18 mouse cellular contexts compared by ENCODE assay signal in genomic region chr14:103895261-103895660, GRCm38 (mm10). TPM values are rescaled to one million over a fixed set of nuclear protein-coding genes. Genes with fewer than 3 reads are reported as not detected.
DNase-seq lines count a peak whose midpoint lies in the region; ATAC-seq and TF ChIP-seq lines count a peak whose summit lies in the region.
"Had no signal": no experiment of that assay in that cellular context is flagged by ENCODE, and none has a peak within 500 bp of the region (broad histone marks: within the 10 kb centered on the region; RNA-seq: fewer than 3 reads in every experiment).

No protein-coding gene starts in this region.

- no peak overlapping the region for H3K27ac ChIP-seq in lung, embryonic 14.5 days (ENCODE audit: low read depth)
- peak overlapping the region; percentile 49; the same call in 1 of the 2 replicates for H3K27ac ChIP-seq in lung, embryonic 16.5 days (ENCODE audit: low read length)
- peak overlapping the region; percentile 43; the same call in 1 of the 2 replicates for H3K27ac ChIP-seq in lung, postnatal 0 days (ENCODE audit: low read length)
- no peak overlapping the region for H3K27ac ChIP-seq in hindbrain, postnatal 0 days
- H3K27ac ChIP-seq: embryonic facial prominence, embryonic 13.5 days; forebrain, embryonic 13.5 days; gastrocnemius, adult 2 months; heart, embryonic 13.5 days; hindbrain, embryonic 13.5 days had no signal

- no peak for TF ChIP-seq CTCF in lung, embryonic 14.5 days (IDR thresholded peaks at IDR 0.05; ENCODE audit: low read depth)
- no peak for TF ChIP-seq CTCF in lung, postnatal 0 days (IDR thresholded peaks at IDR 0.05)
- no peak for TF ChIP-seq CTCF in hindbrain, postnatal 0 days (IDR thresholded peaks at IDR 0.05; ENCODE audit: low read depth)

- no peak overlapping the region for H3K4me2 ChIP-seq in lung, embryonic 14.5 days
- H3K4me2 ChIP-seq in lung, embryonic 16.5 days (ENCODE audit: low read depth, low read length) = no peak overlapping the region
- no peak overlapping the region for H3K4me2 ChIP-seq in lung, postnatal 0 days (replicated peaks; ENCODE audit: low read depth, low read length)
- H3K4me2 ChIP-seq in hindbrain, postnatal 0 days (ENCODE audit: low read depth, low read length) = no peak overlapping the region
- H3K4me2 ChIP-seq: embryonic facial prominence, embryonic 13.5 days; forebrain, embryonic 13.5 days; heart, embryonic 13.5 days; hindbrain, embryonic 13.5 days had no signal

- H3K4me1 ChIP-seq in lung, embryonic 14.5 days (ENCODE audit: insufficient read depth) = peaks cover 8% of the 10 kb centered on the region
- peaks cover 12% of the 10 kb centered on the region for H3K4me1 ChIP-seq in lung, embryonic 16.5 days (replicated peaks; ENCODE audit: control insufficient read depth, insufficient read depth, low read length)
- H3K4me1 ChIP-seq in lung, postnatal 0 days (ENCODE audit: insufficient read depth, low read depth, low read length) = peaks cover 6% of the 10 kb centered on the region; the same call in 1 of the 2 replicates
- no peaks in the 10 kb centered on the region for H3K4me1 ChIP-seq in hindbrain, postnatal 0 days (ENCODE audit: insufficient read depth, low read length)

- DNase-seq in lung, embryonic 14.5 days = peak; percentile 76
- no peak for DNase-seq in lung, postnatal 25 days (ENCODE audit: low spot score)
- DNase-seq in lung, postnatal 0 days (ENCODE audit: low spot score) = peak; percentile 72
- peak; percentile 45 to 77 for DNase-seq in lung, postnatal 4 days
- DNase-seq in hindbrain, postnatal 0 days (ENCODE audit: low spot score) = no peak
- DNase-seq: adrenal gland, adult 2 months; adrenal gland, postnatal 25 days; cerebellum, adult 18-20 months; cerebellum, adult 9-11 months; cerebellum, postnatal 36 days; gastrocnemius, adult 2 months; gastrocnemius, postnatal 25 days; heart, postnatal 36 days had no signal

- H3K4me3 ChIP-seq in lung, embryonic 14.5 days (ENCODE audit: low read depth, low read length) = no peak overlapping the region
- H3K4me3 ChIP-seq in lung, embryonic 16.5 days (ENCODE audit: low read length) = no peak overlapping the region
- no peak overlapping the region for H3K4me3 ChIP-seq in lung, postnatal 0 days (ENCODE audit: low read depth, low read length)
- no peak overlapping the region for H3K4me3 ChIP-seq in hindbrain, postnatal 0 days (ENCODE audit: low read length)
- H3K4me3 ChIP-seq: embryonic facial prominence, embryonic 13.5 days; forebrain, embryonic 13.5 days; gastrocnemius, adult 2 months; heart, embryonic 13.5 days; hindbrain, embryonic 13.5 days had no signal

- H3K27me3 ChIP-seq in lung, embryonic 14.5 days (ENCODE audit: insufficient read depth, low read length) = no peaks in the 10 kb centered on the region
- no peaks in the 10 kb centered on the region for H3K27me3 ChIP-seq in lung, embryonic 16.5 days (ENCODE audit: control insufficient read depth, insufficient read depth, low read depth, low read length)
- no peaks in the 10 kb centered on the region for H3K27me3 ChIP-seq in lung, postnatal 0 days (replicated peaks; ENCODE audit: insufficient read depth, low read length)
- H3K27me3 ChIP-seq in hindbrain, postnatal 0 days (ENCODE audit: insufficient read depth, low read length) = no peaks in the 10 kb centered on the region
- H3K27me3 ChIP-seq: forebrain, embryonic 13.5 days; heart, embryonic 13.5 days; hindbrain, embryonic 13.5 days had no signal

- no peaks in the 10 kb centered on the region for H3K9me3 ChIP-seq in lung, embryonic 14.5 days (ENCODE audit: low read depth, low read length)
- no peaks in the 10 kb centered on the region for H3K9me3 ChIP-seq in lung, embryonic 16.5 days (ENCODE audit: control insufficient read depth, low read length)
- no peaks in the 10 kb centered on the region for H3K9me3 ChIP-seq in lung, postnatal 0 days (ENCODE audit: low read length)
- H3K9me3 ChIP-seq in hindbrain, postnatal 0 days (ENCODE audit: low read length) = no peaks in the 10 kb centered on the region
- H3K9me3 ChIP-seq: embryonic facial prominence, embryonic 13.5 days; forebrain, embryonic 13.5 days; heart, embryonic 13.5 days; hindbrain, embryonic 13.5 days had no signal

- no peak for ATAC-seq in lung, embryonic 14.5 days (ENCODE audit: insufficient read depth)
- peak; percentile 64 for ATAC-seq in lung, embryonic 16.5 days (ENCODE audit: low read depth)
- peak; percentile 76 for ATAC-seq in lung, postnatal 0 days
- ATAC-seq in hindbrain, postnatal 0 days = no peak
- ATAC-seq: forebrain, embryonic 13.5 days had no signal

- H3K9ac ChIP-seq in lung, embryonic 14.5 days = no peak overlapping the region
- no peak overlapping the region for H3K9ac ChIP-seq in lung, embryonic 16.5 days (ENCODE audit: low read length)
- no peak overlapping the region for H3K9ac ChIP-seq in lung, postnatal 0 days (replicated peaks; ENCODE audit: low read depth)
- no peak overlapping the region for H3K9ac ChIP-seq in hindbrain, postnatal 0 days (replicated peaks; ENCODE audit: low read length)
- H3K9ac ChIP-seq: embryonic facial prominence, embryonic 13.5 days; forebrain, embryonic 13.5 days; heart, embryonic 13.5 days; hindbrain, embryonic 13.5 days had no signal

- no peaks in the 10 kb centered on the region for H3K36me3 ChIP-seq in lung, embryonic 14.5 days (ENCODE audit: insufficient read depth)
- H3K36me3 ChIP-seq in lung, embryonic 16.5 days (ENCODE audit: control insufficient read depth, insufficient read depth, low read length) = no peaks in the 10 kb centered on the region
- no peaks in the 10 kb centered on the region for H3K36me3 ChIP-seq in lung, postnatal 0 days (ENCODE audit: insufficient read depth, low read length)
- no peaks in the 10 kb centered on the region for H3K36me3 ChIP-seq in hindbrain, postnatal 0 days (ENCODE audit: insufficient read depth, low read length)
- H3K36me3 ChIP-seq: embryonic facial prominence, embryonic 13.5 days; heart, embryonic 13.5 days; hindbrain, embryonic 13.5 days had no signal

- TF ChIP-seq EP300 in lung, postnatal 0 days (IDR thresholded peaks at IDR 0.05) = 0 out of 2 replicates have a peak, but pooled peaks have one; percentile 25

- 55% methylated on average over 7 of the region's 7 CpGs for WGBS in lung, embryonic 14.5 days
- 54% methylated on average over 7 of the region's 7 CpGs for WGBS in lung, embryonic 16.5 days
- WGBS in lung, postnatal 0 days = 64% methylated on average over 7 of the region's 7 CpGs
- 95% methylated on average over 7 of the region's 7 CpGs for WGBS in hindbrain, postnatal 0 days

RNA-seq across cellular contexts. Expression of gene Ednrb, which starts 51.1 kb away (rescaled TPM):
- polyA plus RNA-seq in lung, embryonic 14.5 days (2014; fragmentation: Nextera tagmentation; extraction: Ambion mirVana) = 136 and 144 TPM in 2 replicates
- polyA plus RNA-seq in lung, embryonic 16.5 days (2015; fragmentation: Nextera tagmentation; extraction: Ambion mirVana) = 170 and 172 TPM in 2 replicates
- polyA plus RNA-seq in lung, postnatal 0 days (2015; fragmentation: Nextera tagmentation; extraction: Ambion mirVana) = 116 and 139 TPM in 2 replicates
- 199 and 221 TPM in 2 replicates for total RNA-seq in hindbrain, postnatal 0 days (2014; rRNA removed)
- polyA plus RNA-seq in hindbrain, postnatal 0 days (2015; fragmentation: Nextera tagmentation; extraction: Ambion mirVana) = 208 and 232 TPM in 2 replicates

Comparison
In these comparisons a context has a peak if more than half of its experiments do, and no peak if none do; other contexts are left out.
1. ATAC-seq: peak in lung, embryonic 16.5 days (single experiment) and lung, postnatal 0 days (single experiment); none in lung, embryonic 14.5 days (single experiment) and hindbrain, postnatal 0 days (single experiment).
2. DNase-seq: peak in lung, embryonic 14.5 days (single experiment), lung, postnatal 0 days (single experiment) and lung, postnatal 4 days (2 of 2); none in lung, postnatal 25 days (single experiment) and hindbrain, postnatal 0 days (single experiment).
3. H3K27ac ChIP-seq: peak in lung, embryonic 16.5 days (single experiment) and lung, postnatal 0 days (single experiment); none in lung, embryonic 14.5 days (single experiment) and hindbrain, postnatal 0 days (single experiment).